Mouse (Mus musculus) thymus, adult 2 months (tissue): ENCODE measurements around the gene Prtg.

Source experiments
- CTCF ChIP-seq: fragments of 200-500 bp; IDR thresholded peaks from 2 replicates; pipeline ENCODE4 v1.5.1; 2012; ENCODE audit warnings: mild to moderate bottlenecking, control low read depth, low read length, moderate library complexity, borderline replicate concordance; ENCODE audit not compliant: control insufficient read depth, poor library complexity, insufficient read depth; ENCODE audit errors: extremely low read depth
- POLR2A ChIP-seq: fragments of 200-500 bp; IDR thresholded peaks from 2 replicates; pipeline ENCODE4 v1.6.1; 2012; ENCODE audit warnings: mild to moderate bottlenecking, low read length, control low read depth, moderate library complexity; ENCODE audit not compliant: control insufficient read depth, poor library complexity, insufficient read depth; ENCODE audit errors: extremely low read depth

GRCm38 (mm10) chr9:72936301-72936700 is 129.6 kb downstream of the Prtg start:
- TF ChIP-seq POLR2A (no peak), CTCF (no peak)
